Comparison of ENCODE assay signal across 16 mouse cellular contexts in genomic region chr13:78205426-78205825, GRCm38 (mm10). TPM values are rescaled to one million over a fixed set of nuclear protein-coding genes. Genes with fewer than 3 reads are reported as not detected.
DNase-seq lines count a peak whose midpoint lies in the region; ATAC-seq lines count a peak whose summit lies in the region.
"Had no signal": no experiment of that assay in that cellular context is flagged by ENCODE, and none has a peak within 500 bp of the region (broad histone marks: within the 10 kb centered on the region; RNA-seq: fewer than 3 reads in every experiment).

No protein-coding gene starts in this region.

- H3K27ac ChIP-seq in hindbrain, embryonic 10.5 days, result peak overlapping the region; percentile 100
- H3K27ac ChIP-seq in hindbrain, embryonic 11.5 days (ENCODE audit: low read depth, low read length), result no peak overlapping the region
- H3K27ac ChIP-seq in forebrain, embryonic 13.5 days, result peak overlapping the region; percentile 74
- peak overlapping the region; percentile 99 for H3K27ac ChIP-seq in midbrain, embryonic 10.5 days (replicated peaks)
- H3K27ac ChIP-seq in neural tube, embryonic 15.5 days (replicated peaks), result no peak overlapping the region
- H3K27ac ChIP-seq: embryonic facial prominence, embryonic 13.5 days; liver, embryonic 12.5 days had no signal

- ATAC-seq in hindbrain, embryonic 11.5 days (ENCODE audit: low FRiP score), result no peak
- ATAC-seq in forebrain, embryonic 13.5 days, result no peak
- ATAC-seq in neural tube, embryonic 15.5 days (ENCODE audit: low FRiP score), result no peak
- ATAC-seq: intestine, embryonic 16.5 days; liver, embryonic 12.5 days; lung, postnatal 0 days had no signal

- 0 out of 2 replicates have a peak, but pooled peaks cover 9% of the 10 kb centered on the region for H3K27me3 ChIP-seq in hindbrain, embryonic 10.5 days (ENCODE audit: insufficient read depth, poor library complexity, severe bottlenecking)
- no peaks in the 10 kb centered on the region for H3K27me3 ChIP-seq in hindbrain, embryonic 11.5 days (ENCODE audit: control insufficient read depth, insufficient read depth, low read length)
- peaks cover 39% of the 10 kb centered on the region for H3K27me3 ChIP-seq in forebrain, embryonic 13.5 days
- peaks cover 21% of the 10 kb centered on the region; the same call in 1 of the 2 replicates for H3K27me3 ChIP-seq in midbrain, embryonic 10.5 days (ENCODE audit: low read depth, poor library complexity, severe bottlenecking)
- no peaks in the 10 kb centered on the region for H3K27me3 ChIP-seq in neural tube, embryonic 15.5 days (replicated peaks)

- peak overlapping the region; percentile 16; the same call in 1 of the 2 replicates for H3K4me3 ChIP-seq in hindbrain, embryonic 10.5 days
- no peak overlapping the region for H3K4me3 ChIP-seq in hindbrain, embryonic 11.5 days (ENCODE audit: low read depth, low read length)
- H3K4me3 ChIP-seq in forebrain, embryonic 13.5 days, result peak overlapping the region; percentile 95; the same call in 1 of the 2 replicates
- H3K4me3 ChIP-seq in midbrain, embryonic 10.5 days, result peak overlapping the region; percentile 96; the same call in 1 of the 2 replicates
- no peak overlapping the region for H3K4me3 ChIP-seq in neural tube, embryonic 15.5 days (replicated peaks)
- H3K4me3 ChIP-seq: embryonic facial prominence, embryonic 13.5 days; liver, embryonic 12.5 days had no signal

- no peaks in the 10 kb centered on the region for H3K36me3 ChIP-seq in hindbrain, embryonic 10.5 days
- H3K36me3 ChIP-seq in hindbrain, embryonic 11.5 days (ENCODE audit: control insufficient read depth, insufficient read depth, low read length), result no peaks in the 10 kb centered on the region
- H3K36me3 ChIP-seq in forebrain, embryonic 13.5 days (ENCODE audit: poor library complexity, severe bottlenecking), result no peaks in the 10 kb centered on the region
- H3K36me3 ChIP-seq in midbrain, embryonic 10.5 days, result no peaks in the 10 kb centered on the region
- H3K36me3 ChIP-seq in neural tube, embryonic 15.5 days, result no peaks in the 10 kb centered on the region
- H3K36me3 ChIP-seq: embryonic facial prominence, embryonic 13.5 days; G1E; liver, embryonic 12.5 days had no signal

- H3K9ac ChIP-seq in hindbrain, embryonic 11.5 days (ENCODE audit: low read depth, low read length), result no peak overlapping the region
- H3K9ac ChIP-seq in forebrain, embryonic 13.5 days, result peak overlapping the region; percentile 95; the same call in 1 of the 2 replicates
- no peak overlapping the region for H3K9ac ChIP-seq in neural tube, embryonic 15.5 days (replicated peaks)
- H3K9ac ChIP-seq: embryonic facial prominence, embryonic 13.5 days; liver, embryonic 12.5 days had no signal

- DNase-seq in hindbrain, embryonic 10.5 days (ENCODE audit: low spot score), result no peak
- no peak for DNase-seq in hindbrain, embryonic 11.5 days (ENCODE audit: low spot score)
- DNase-seq in midbrain, embryonic 10.5 days (ENCODE audit: low spot score), result no peak
- no peak for DNase-seq in right cerebral cortex, adult 18-20 months
- DNase-seq in adipocyte (ENCODE audit: low spot score), result no peak
- no peak for DNase-seq in cerebellum, adult 8-10 months
- DNase-seq: B cell, adult 2 months; cerebellum, adult 2 months; thymus, adult 18-20 months had no signal

- H3K9me3 ChIP-seq in hindbrain, embryonic 10.5 days, result no peaks in the 10 kb centered on the region
- no peaks in the 10 kb centered on the region for H3K9me3 ChIP-seq in hindbrain, embryonic 11.5 days (ENCODE audit: control insufficient read depth, low read length)
- H3K9me3 ChIP-seq in forebrain, embryonic 13.5 days (replicated peaks), result no peaks in the 10 kb centered on the region
- no peaks in the 10 kb centered on the region for H3K9me3 ChIP-seq in midbrain, embryonic 10.5 days (replicated peaks)
- no peaks in the 10 kb centered on the region for H3K9me3 ChIP-seq in neural tube, embryonic 15.5 days (replicated peaks)
- H3K9me3 ChIP-seq: embryonic facial prominence, embryonic 13.5 days; G1E; liver, embryonic 12.5 days had no signal

- H3K4me1 ChIP-seq in hindbrain, embryonic 10.5 days (replicated peaks), result peaks cover 72% of the 10 kb centered on the region
- H3K4me1 ChIP-seq in hindbrain, embryonic 11.5 days (replicated peaks; ENCODE audit: control insufficient read depth, insufficient read depth, low read length), result peaks cover 14% of the 10 kb centered on the region
- peaks cover 62% of the 10 kb centered on the region for H3K4me1 ChIP-seq in forebrain, embryonic 13.5 days
- H3K4me1 ChIP-seq in midbrain, embryonic 10.5 days, result peaks cover 76% of the 10 kb centered on the region
- H3K4me1 ChIP-seq in neural tube, embryonic 15.5 days, result peaks cover 53% of the 10 kb centered on the region
- H3K4me1 ChIP-seq: liver, embryonic 12.5 days had no signal

- no peak overlapping the region for H3K4me2 ChIP-seq in hindbrain, embryonic 11.5 days (replicated peaks; ENCODE audit: low read depth, low read length)
- H3K4me2 ChIP-seq in forebrain, embryonic 13.5 days, result peak overlapping the region; percentile 78
- peak overlapping the region; percentile 3; the same call in 1 of the 2 replicates for H3K4me2 ChIP-seq in neural tube, embryonic 15.5 days
- H3K4me2 ChIP-seq: liver, embryonic 12.5 days had no signal

RNA-seq across cellular contexts. Expression of gene Nr2f1, which starts 5.9 kb away (rescaled TPM):
- 69.0 and 74.0 TPM in 2 replicates for polyA plus RNA-seq in hindbrain, embryonic 10.5 days (2016; fragmentation: Nextera tagmentation; extraction: Ambion mirVana)
- polyA plus RNA-seq in hindbrain, embryonic 11.5 days (2014; fragmentation: Nextera tagmentation; extraction: Ambion mirVana), result 82.8 and 97.2 TPM in 2 replicates
- 94.7 and 112 TPM in 2 replicates for polyA plus RNA-seq in forebrain, embryonic 13.5 days (2015; fragmentation: Nextera tagmentation; extraction: Ambion mirVana)
- polyA plus RNA-seq in midbrain, embryonic 10.5 days (2016; fragmentation: Nextera tagmentation; extraction: Ambion mirVana), result 53.1 and 57.4 TPM in 2 replicates
- 30.3 and 37.8 TPM in 2 replicates for polyA plus RNA-seq in neural tube, embryonic 15.5 days (2015; fragmentation: Nextera tagmentation; extraction: Ambion mirVana)

Comparison
In these comparisons a context has a peak if more than half of its experiments do, and no peak if none do; other contexts are left out.
1. H3K27ac ChIP-seq: peak in hindbrain, embryonic 10.5 days (single experiment), forebrain, embryonic 13.5 days (single experiment) and midbrain, embryonic 10.5 days (single experiment); none in hindbrain, embryonic 11.5 days (single experiment) and neural tube, embryonic 15.5 days (single experiment).
2. H3K4me3 ChIP-seq: peak in hindbrain, embryonic 10.5 days (single experiment), forebrain, embryonic 13.5 days (single experiment) and midbrain, embryonic 10.5 days (single experiment); none in hindbrain, embryonic 11.5 days (single experiment) and neural tube, embryonic 15.5 days (single experiment).